Mouse (Mus musculus) liver, embryonic 16.5 days (tissue): ENCODE measurements around the gene Myo3b. TPM values are rescaled to one million over a fixed set of nuclear protein-coding genes. Genes with fewer than 3 reads are reported as not detected.

ENCODE experiments used
- ATAC-seq: fragments of 200-750 bp; cut with Nextera tagmentation; 2 replicates; pipeline ENCODE4 v1.8.0; 2017; ENCODE audit warnings: low read depth, mild to moderate bottlenecking, moderate number of reproducible peaks, moderate library complexity
- H3K27ac ChIP-seq: fragments of 300-500 bp; sonication (generic); 2 replicates; pipeline ENCODE4 v1.5.1; 2014; ENCODE audit warnings: mild to moderate bottlenecking, low read length
- H3K27me3 ChIP-seq: fragments of 300-500 bp; sonication (generic); 2 replicates; pipeline ENCODE4 v1.6.1; 2014; ENCODE audit warnings: low read depth, low read length, mixed read lengths; ENCODE audit not compliant: control insufficient read depth, insufficient read depth
- H3K36me3 ChIP-seq: fragments of 300-500 bp; sonication (generic); 2 replicates; pipeline ENCODE4 v1.6.1; 2014; ENCODE audit warnings: mild to moderate bottlenecking; ENCODE audit not compliant: control insufficient read depth, insufficient read depth
- H3K4me1 ChIP-seq: fragments of 300-500 bp; sonication (generic); 2 replicates; pipeline ENCODE4 v1.6.1; 2014; ENCODE audit warnings: low read depth, low read length, mixed read lengths; ENCODE audit not compliant: control insufficient read depth
- H3K4me2 ChIP-seq: fragments of 300-500 bp; sonication (generic); 2 replicates; pipeline ENCODE4 v1.6.1; 2014; ENCODE audit warnings: low read depth, low read length, mixed read lengths
- H3K4me3 ChIP-seq: fragments of 300-500 bp; sonication (generic); 2 replicates; pipeline ENCODE4 v1.5.1; 2014; ENCODE audit warnings: low read depth, mild to moderate bottlenecking, low read length
- H3K9ac ChIP-seq: fragments of 300-500 bp; sonication (generic); 2 replicates; pipeline ENCODE4 v1.6.1; 2014; ENCODE audit warnings: low read depth, low read length
- H3K9me3 ChIP-seq: fragments of 300-500 bp; sonication (generic); replicated peaks from 2 replicates; pipeline ENCODE4 v1.6.1; 2016; ENCODE audit warnings: low read length; ENCODE audit not compliant: control insufficient read depth
- WGBS: fragments of 180-500 bp; shearing (Covaris S2); extraction: QIAGEN DNeasy Blood & Tissue Kit; methylation state at CpG from one replicate; pipeline ENCODE4 v1.1.7; 2014; ENCODE audit not compliant: insufficient replicate concordance; 5-methylcytosine and 5-hydroxymethylcytosine counted together
- polyA plus RNA-seq: library from polyadenylated mRNA; unstranded; fragments of >200 nt; fragmentation: Nextera tagmentation; extraction: Ambion mirVana; gene quantifications from 2 replicates; pipeline ENCODE4 v1.2.1, GENCODE M21; 2015

Myo3b gene
- polyA plus RNA-seq, 1 experiment from 2014 or later = not detected

DNA sequence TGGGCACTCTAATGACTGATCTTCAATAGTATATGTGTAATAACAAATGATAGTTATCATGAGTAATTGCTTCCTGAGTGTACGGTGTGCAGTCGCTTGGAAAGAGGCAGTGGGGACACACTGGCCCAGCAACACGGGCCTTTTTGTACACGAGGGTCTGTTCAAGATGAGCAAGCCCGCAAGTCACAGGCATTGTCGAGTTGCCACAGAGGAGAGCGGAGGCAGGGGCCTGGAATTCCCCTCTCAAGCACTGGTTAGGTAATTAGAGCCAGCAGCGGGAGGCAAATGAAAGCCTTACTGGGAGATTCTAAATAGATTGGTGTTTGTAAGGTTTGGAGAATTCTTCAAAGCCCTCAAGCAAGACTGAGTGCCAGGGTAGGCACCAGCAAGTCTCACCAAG is 120.6 kb downstream of the Myo3b start:
- no peaks in the 10 kb centered on the region for H3K9me3 ChIP-seq
- H3K4me1 ChIP-seq = no peaks in the 10 kb centered on the region
- no peak overlapping the region for H3K27ac ChIP-seq
- WGBS = 45% methylated on average over 8 of the region's 8 CpGs
- no peak overlapping the region for H3K4me2 ChIP-seq
- no peaks in the 10 kb centered on the region for H3K36me3 ChIP-seq
- H3K4me3 ChIP-seq = no peak overlapping the region
- H3K27me3 ChIP-seq = no peaks in the 10 kb centered on the region
- H3K9ac ChIP-seq = no peak overlapping the region
- no peak for ATAC-seq

DNA sequence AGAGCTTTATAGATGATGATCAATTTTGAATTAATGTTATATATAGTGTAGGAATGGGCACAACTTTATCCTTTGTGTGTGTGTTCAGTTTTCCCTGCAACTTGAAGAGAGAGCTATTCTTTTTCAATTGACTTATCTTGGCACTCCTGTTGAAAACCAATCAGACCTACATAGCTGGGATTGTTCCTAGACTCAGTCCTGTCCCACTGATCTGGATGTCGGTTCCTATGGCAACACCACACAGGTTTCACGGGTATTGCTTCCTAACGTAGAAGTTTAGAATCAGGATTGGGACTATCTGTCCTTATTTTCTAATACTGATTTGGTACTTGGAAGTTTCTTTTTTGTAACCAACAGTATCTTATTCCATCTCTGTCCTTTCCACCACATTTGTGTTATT is 127.3 kb downstream of the Myo3b start:
- no peaks in the 10 kb centered on the region for H3K4me1 ChIP-seq
- no peak overlapping the region for H3K4me3 ChIP-seq
- no peak overlapping the region for H3K4me2 ChIP-seq
- H3K36me3 ChIP-seq = no peaks in the 10 kb centered on the region
- H3K9ac ChIP-seq = no peak overlapping the region
- no peaks in the 10 kb centered on the region for H3K9me3 ChIP-seq
- H3K27me3 ChIP-seq = no peaks in the 10 kb centered on the region
- H3K27ac ChIP-seq = no peak overlapping the region
- no peak for ATAC-seq
- WGBS = 63% methylated on average over 3 of the region's 3 CpGs

GRCm38 (mm10) chr2:70167944-70168935 is 129.3 kb downstream of the Myo3b start:
- ATAC-seq = no peak
- Histone ChIP-seq H3K36me3 (no peaks in the 10 kb centered on the region), H3K4me2 (no peak overlapping the region), H3K9ac (no peak overlapping the region), H3K4me1 (no peaks in the 10 kb centered on the region), H3K9me3 (no peaks in the 10 kb centered on the region), H3K27ac (no peak overlapping the region), H3K4me3 (no peak overlapping the region), H3K27me3 (no peaks in the 10 kb centered on the region)
- 53% methylated on average over 17 of the region's 17 CpGs for whole genome bisulfite sequencing

DNA sequence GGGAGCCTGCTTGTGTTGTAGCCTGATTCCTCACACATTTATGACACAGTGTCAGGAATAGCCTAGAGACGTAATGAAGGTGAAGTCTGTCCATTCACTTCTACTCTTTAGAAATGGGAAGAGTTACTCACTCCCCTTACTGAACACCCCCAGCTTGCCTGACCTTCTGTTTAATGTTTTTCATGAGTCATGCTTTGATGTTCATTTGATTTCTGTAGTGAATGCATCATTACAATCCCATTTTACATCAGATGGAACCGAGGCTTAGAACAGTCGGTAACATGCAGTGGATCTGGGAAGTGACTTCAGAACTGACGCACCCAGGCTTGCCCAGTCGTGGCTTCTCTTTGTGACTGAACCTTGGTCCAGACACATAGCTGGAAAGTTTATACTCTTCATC is 131.5 kb downstream of the Myo3b start:
- H3K4me1 ChIP-seq = no peaks in the 10 kb centered on the region
- no peak overlapping the region for H3K4me2 ChIP-seq
- H3K9me3 ChIP-seq = no peaks in the 10 kb centered on the region
- ATAC-seq = no peak
- WGBS = 68% methylated on average over 5 of the region's 5 CpGs
- no peaks in the 10 kb centered on the region for H3K36me3 ChIP-seq
- no peak overlapping the region for H3K9ac ChIP-seq
- H3K27me3 ChIP-seq = no peaks in the 10 kb centered on the region
- H3K4me3 ChIP-seq = no peak overlapping the region
- no peak overlapping the region for H3K27ac ChIP-seq

- Histone ChIP-seq H3K4me3 (no peak overlapping the region), H3K9me3 (no peaks in the 10 kb centered on the region), H3K27me3 (no peaks in the 10 kb centered on the region), H3K27ac (no peak overlapping the region), H3K9ac (no peak overlapping the region), H3K4me2 (no peak overlapping the region), H3K4me1 (no peaks in the 10 kb centered on the region), H3K36me3 (no peaks in the 10 kb centered on the region)
- ATAC-seq = no peak
- WGBS = 64% methylated on average over 6 of the region's 6 CpGs
Observed at GRCm38 (mm10) chr2:70176823-70177708, 138.1 kb downstream of the Myo3b start.

GRCm38 (mm10) chr2:70177709-70178030 is 138.7 kb downstream of the Myo3b start:
- H3K27me3 ChIP-seq = no peaks in the 10 kb centered on the region
- WGBS = 70% methylated on average over 5 of the region's 5 CpGs

DNA sequence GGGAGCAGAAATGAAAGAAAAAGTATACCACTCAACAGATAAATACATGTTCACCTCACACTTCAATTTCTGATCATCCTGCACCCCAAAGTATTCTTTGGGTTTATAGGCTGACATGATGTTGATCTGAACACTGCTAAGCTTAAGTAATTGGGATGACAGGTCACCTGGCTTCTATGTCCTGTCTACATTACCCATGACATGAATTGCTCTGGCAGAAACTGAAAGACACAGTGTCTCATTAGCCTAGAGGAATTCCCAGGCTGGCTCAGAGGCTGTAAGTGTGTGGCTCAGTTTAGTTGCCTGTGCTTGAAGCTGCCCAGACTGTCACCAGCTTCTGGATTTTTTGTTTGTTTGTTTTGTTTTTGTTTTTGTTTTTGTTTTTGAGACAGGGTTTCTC is 139.3 kb downstream of the Myo3b start:
- H3K27me3 ChIP-seq = no peaks in the 10 kb centered on the region
- H3K27ac ChIP-seq = no peak overlapping the region
- no peaks in the 10 kb centered on the region for H3K9me3 ChIP-seq
- ATAC-seq = no peak
- no peaks in the 10 kb centered on the region for H3K4me1 ChIP-seq
- H3K36me3 ChIP-seq = no peaks in the 10 kb centered on the region
- no peak overlapping the region for H3K9ac ChIP-seq
- H3K4me2 ChIP-seq = no peak overlapping the region
- H3K4me3 ChIP-seq = no peak overlapping the region

More at GRCm38 (mm10) chr2:70177709-70178030, 138.7 kb downstream of the Myo3b start:
- ATAC-seq = no peak
- H3K4me1 ChIP-seq = no peaks in the 10 kb centered on the region
- H3K4me3 ChIP-seq = no peak overlapping the region
- no peaks in the 10 kb centered on the region for H3K36me3 ChIP-seq
- H3K9ac ChIP-seq = no peak overlapping the region
- H3K4me2 ChIP-seq = no peak overlapping the region
- H3K9me3 ChIP-seq = no peaks in the 10 kb centered on the region
- H3K27ac ChIP-seq = no peak overlapping the region

DNA sequence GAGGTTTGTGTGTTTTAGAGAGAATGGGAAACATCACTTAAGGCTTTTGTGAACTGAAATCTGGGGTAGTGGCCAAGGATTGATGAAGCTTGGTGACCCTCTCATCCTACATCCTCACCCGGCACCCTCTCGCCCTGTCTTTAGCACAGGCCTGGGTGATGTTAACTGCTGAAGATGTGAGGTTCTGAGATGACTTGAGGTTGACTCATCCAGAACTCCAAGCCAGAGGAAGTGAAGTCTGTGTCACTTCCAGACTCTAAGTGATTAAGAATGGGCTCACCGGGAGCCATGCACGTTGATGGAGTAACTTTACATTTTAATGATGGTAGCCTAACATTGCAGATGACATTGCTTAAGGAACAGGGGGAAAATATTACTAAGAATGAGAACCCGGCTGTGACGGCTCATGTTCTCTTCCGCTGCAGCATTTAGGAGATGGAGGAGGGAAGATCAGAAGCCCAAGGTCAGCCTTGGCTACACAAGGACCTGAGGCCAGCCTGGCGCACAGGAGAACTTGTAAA is 143.3 kb downstream of the Myo3b start:
- no peaks in the 10 kb centered on the region for H3K9me3 ChIP-seq
- H3K9ac ChIP-seq = no peak overlapping the region
- ATAC-seq = no peak
- WGBS = 73% methylated on average over 8 of the region's 8 CpGs
- no peaks in the 10 kb centered on the region for H3K27me3 ChIP-seq
- no peak overlapping the region for H3K4me2 ChIP-seq
- no peak overlapping the region for H3K27ac ChIP-seq
- no peaks in the 10 kb centered on the region for H3K4me1 ChIP-seq
- H3K4me3 ChIP-seq = no peak overlapping the region
- no peaks in the 10 kb centered on the region for H3K36me3 ChIP-seq

DNA sequence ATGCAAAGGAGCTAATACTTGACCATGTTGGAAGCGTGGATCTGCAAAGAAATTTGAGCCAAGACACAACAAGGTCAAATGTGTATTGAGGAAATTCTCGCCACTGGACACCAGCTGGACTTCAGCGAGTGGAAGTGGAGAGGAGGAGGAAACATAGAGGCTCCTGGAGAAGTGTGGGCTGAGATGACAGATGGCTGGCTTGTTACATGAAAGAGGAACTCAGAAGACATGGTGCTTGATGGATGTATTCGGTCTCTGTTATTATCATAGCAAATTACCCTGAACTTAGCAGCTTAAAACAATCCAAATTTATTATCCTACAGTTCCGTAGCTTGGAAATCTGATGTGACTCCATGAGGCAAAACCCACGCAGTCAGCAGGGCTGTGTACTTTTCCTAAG is 148.1 kb downstream of the Myo3b start:
- Histone ChIP-seq H3K9me3 (no peaks in the 10 kb centered on the region), H3K4me1 (no peaks in the 10 kb centered on the region), H3K27me3 (no peaks in the 10 kb centered on the region), H3K4me3 (no peak overlapping the region), H3K9ac (no peak overlapping the region), H3K4me2 (no peak overlapping the region), H3K36me3 (no peaks in the 10 kb centered on the region), H3K27ac (no peak overlapping the region)
- 41% methylated on average over 6 of the region's 6 CpGs for WGBS
- no peak for ATAC-seq
